Mouse (Mus musculus) telencephalon, adult 2 months (tissue): ENCODE measurements around the gene Tnks2.

Experiments
- DNase-seq: peaks from one replicate; pipeline ENCODE4 v3.0.0-alpha.2; 2011; ENCODE audit warnings: low read depth, low spot score

Gene Tnks2

DNA sequence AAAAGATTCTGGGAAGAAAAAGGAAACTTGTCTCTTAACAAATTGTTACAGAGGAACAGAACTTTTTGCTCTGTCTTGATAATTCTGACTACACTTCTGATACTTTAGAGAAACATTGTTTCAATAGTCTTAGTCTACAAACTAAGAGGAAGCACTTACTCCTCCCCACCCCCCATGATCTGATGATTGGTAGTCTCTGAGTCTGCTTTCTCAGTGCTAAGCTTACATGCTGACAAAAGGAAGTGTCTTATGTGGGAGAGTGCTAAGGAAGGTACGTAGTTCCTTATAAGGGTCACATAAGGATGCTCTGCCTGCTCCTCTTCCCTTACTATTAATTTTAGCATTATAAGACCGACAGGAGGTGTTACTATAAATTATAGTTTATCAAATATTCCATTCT lies 98.6 kb downstream of the Tnks2 start:
- DNase-seq, result no peak

DNA sequence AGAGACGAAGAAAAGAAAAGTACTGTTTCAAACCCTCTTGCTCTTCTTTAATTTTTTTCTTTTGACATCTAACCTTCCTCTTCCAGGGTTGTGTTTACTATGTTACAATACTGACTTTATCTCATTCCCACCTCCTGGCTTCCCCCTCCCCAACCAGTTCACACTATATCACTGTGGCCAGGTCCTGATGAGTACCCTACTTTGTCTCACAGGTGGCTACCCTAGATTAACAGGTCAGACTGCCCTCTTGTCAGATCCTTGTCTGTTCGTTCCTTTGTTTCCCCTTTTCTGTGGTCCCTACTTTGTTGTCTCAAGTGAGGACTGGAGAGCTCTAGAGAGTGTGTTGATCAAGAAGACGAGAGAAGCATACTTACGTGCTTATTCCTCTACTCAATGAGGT lies 102.3 kb downstream of the Tnks2 start:
- DNase-seq, result no peak

DNA sequence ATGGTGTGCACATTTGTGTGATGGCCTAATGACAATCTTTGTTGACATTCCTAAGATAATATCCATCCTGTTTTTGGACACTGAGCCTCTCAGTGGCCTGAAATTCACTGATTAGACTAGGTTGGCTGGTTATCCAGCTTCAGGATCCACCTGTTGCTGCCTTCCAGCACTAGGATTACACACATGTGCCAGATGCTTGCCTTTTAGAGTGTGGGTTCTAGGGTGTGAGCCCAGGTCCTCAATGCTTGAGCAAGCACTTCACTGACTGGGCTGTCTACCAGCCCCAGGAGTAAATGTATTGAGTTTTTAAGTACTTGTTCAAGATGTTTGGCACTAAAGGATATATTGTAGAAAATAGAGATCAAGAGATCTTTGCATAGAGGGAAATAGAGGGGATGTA lies 104.0 kb downstream of the Tnks2 start:
- no peak for DNase-seq

DNA sequence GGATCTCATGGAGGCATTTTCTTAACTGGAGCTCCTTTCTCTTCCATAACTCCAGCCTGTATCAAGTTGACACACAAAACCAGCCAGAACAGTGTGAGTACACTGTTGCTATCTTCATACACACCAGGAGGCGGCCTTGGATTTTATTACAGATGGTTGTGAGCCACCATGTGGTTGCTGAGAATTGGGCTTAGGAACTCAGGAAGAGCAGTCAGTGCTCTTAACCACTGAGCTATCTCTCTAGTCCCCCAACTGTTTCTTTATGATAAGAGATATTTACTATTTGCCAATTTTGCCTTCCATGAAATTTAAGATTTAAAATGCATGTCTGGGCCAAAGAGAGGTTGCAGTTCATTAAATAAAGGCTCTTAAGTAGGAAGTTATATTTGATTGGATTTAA lies 106.0 kb downstream of the Tnks2 start:
- no peak for DNase-seq
